Mouse (Mus musculus): ENCODE data around the gene Atp1b4. TPM values are rescaled to one million over a fixed set of nuclear protein-coding genes. Genes with fewer than 3 reads are reported as not detected.

Atp1b4 gene
- not detected in 2 replicates for polyA plus RNA-seq (2012; rRNA removed)

GRCm38 (mm10) chrX:38315884-38316283 is at the start of gene Atp1b4:
TSS of gene Atp1b4 (plus strand) at chrX:38316184.

Other genes with a start within 250 kb of the Atp1b4 start
- not detected in 2 replicates for gene Rhox10, start 249.7 kb upstream of the Atp1b4 start, polyA plus RNA-seq (2012; rRNA removed)
- gene Rhox11, start 231.0 kb upstream of the Atp1b4 start, polyA plus RNA-seq (2012; rRNA removed), result not detected in 2 replicates
- not detected in 2 replicates for gene Rhox12, start 205.3 kb upstream of the Atp1b4 start, polyA plus RNA-seq (2012; rRNA removed)
- gene Rhox13, start 195.0 kb upstream of the Atp1b4 start, polyA plus RNA-seq (2012; rRNA removed), result not detected in 2 replicates
- 2.7 and 3.7 TPM in 2 replicates for gene Zbtb33, start 126.4 kb upstream of the Atp1b4 start, polyA plus RNA-seq (2012; rRNA removed)
- gene Tmem255a, start 63.7 kb upstream of the Atp1b4 start, polyA plus RNA-seq (2012; rRNA removed), result 11.5 and 13.7 TPM in 2 replicates
- gene Lamp2, start 140.3 kb downstream of the Atp1b4 start, polyA plus RNA-seq (2012; rRNA removed), result 29.0 and 45.3 TPM in 2 replicates